Mouse (Mus musculus): Measurements from ENCODE around the gene Kcnip3.

Gene Kcnip3

GRCm38 (mm10) chr2:127518273-127518672, 3.6 kb downstream of the Kcnip3 start:
- DNase-seq (ENCODE audit: low read depth, low spot score) = no peak

- no peak for DNase-seq (ENCODE audit: low read depth, low spot score)
Observed at GRCm38 (mm10) chr2:127517081-127517480, 4.8 kb downstream of the Kcnip3 start.

GRCm38 (mm10) chr2:127514380-127515124, 7.3 kb downstream of the Kcnip3 start:
- no peak for DNase-seq (ENCODE audit: low read depth, low spot score)

- DNase-seq (ENCODE audit: low read depth, low spot score) = no peak
Observed at GRCm38 (mm10) chr2:127513244-127513643, 8.7 kb downstream of the Kcnip3 start.

GRCm38 (mm10) chr2:127511426-127511825, 10.5 kb downstream of the Kcnip3 start:
- DNase-seq (ENCODE audit: low read depth, low spot score) = no peak

- no peak for DNase-seq (ENCODE audit: low read depth, low spot score)
Observed at GRCm38 (mm10) chr2:127507967-127508660, 13.8 kb downstream of the Kcnip3 start.

- peak; percentile 79 for DNase-seq (ENCODE audit: low read depth, low spot score)
Observed at GRCm38 (mm10) chr2:127507077-127507774, 14.7 kb downstream of the Kcnip3 start.

GRCm38 (mm10) chr2:127506131-127506632, 15.7 kb downstream of the Kcnip3 start:
- DNase-seq (ENCODE audit: low read depth, low spot score) = no peak

- no peak for DNase-seq (ENCODE audit: low read depth, low spot score)
Observed at GRCm38 (mm10) chr2:127505196-127505595, 16.7 kb downstream of the Kcnip3 start.

GRCm38 (mm10) chr2:127503751-127504549, 17.9 kb downstream of the Kcnip3 start:
- no peak for DNase-seq (ENCODE audit: low read depth, low spot score)

GRCm38 (mm10) chr2:127501061-127501460, 20.8 kb downstream of the Kcnip3 start:
- peak; percentile 58 for DNase-seq (ENCODE audit: low read depth, low spot score)

- no peak for DNase-seq (ENCODE audit: low read depth, low spot score)
Observed at GRCm38 (mm10) chr2:127498750-127499149, 23.1 kb downstream of the Kcnip3 start.

- DNase-seq (ENCODE audit: low read depth, low spot score) = no peak
Observed at GRCm38 (mm10) chr2:127496321-127496720, 25.6 kb downstream of the Kcnip3 start.

GRCm38 (mm10) chr2:127484476-127485170, 37.3 kb downstream of the Kcnip3 start:
- peak; percentile 74 for DNase-seq (ENCODE audit: low read depth, low spot score)

GRCm38 (mm10) chr2:127483001-127483400, 38.9 kb downstream of the Kcnip3 start:
- DNase-seq (ENCODE audit: low read depth, low spot score) = no peak

- peak; percentile 72 for DNase-seq (ENCODE audit: low read depth, low spot score)
Observed at GRCm38 (mm10) chr2:127482533-127482911, 39.4 kb downstream of the Kcnip3 start.

- DNase-seq (ENCODE audit: low read depth, low spot score) = peak; percentile 18
Observed at GRCm38 (mm10) chr2:127481841-127482532, 39.9 kb downstream of the Kcnip3 start.

GRCm38 (mm10) chr2:127479763-127480162, 42.1 kb downstream of the Kcnip3 start:
- no peak for DNase-seq (ENCODE audit: low read depth, low spot score)

- DNase-seq (ENCODE audit: low read depth, low spot score) = no peak
Observed at GRCm38 (mm10) chr2:127479210-127479609, 42.7 kb downstream of the Kcnip3 start.

- no peak for DNase-seq (ENCODE audit: low read depth, low spot score)
Observed at GRCm38 (mm10) chr2:127472279-127472678, 49.6 kb downstream of the Kcnip3 start.

Data from forelimb bud, embryonic 11.5 days (tissue).